In genomic region chr10:94380662-94381392, GRCm38 (mm10) we compare ENCODE assay signal across 12 mouse cellular contexts.
DNase-seq lines count a peak whose midpoint lies in the region; ATAC-seq lines count a peak whose summit lies in the region.
"Had no signal": no experiment of that assay in that cellular context is flagged by ENCODE, and none has a peak within 500 bp of the region (broad histone marks: within the 10 kb centered on the region; RNA-seq: fewer than 3 reads in every experiment).

No protein-coding gene starts in this region.

- peaks cover 14% of the 10 kb centered on the region for H3K9me3 ChIP-seq in forebrain, embryonic 10.5 days

- 80% methylated on average over 9 of the region's 9 CpGs for WGBS in forebrain, embryonic 10.5 days

- peak; percentile 60 for ATAC-seq in megakaryocyte progenitor cell, adult 5-6 weeks (replicated peaks; ENCODE audit: poor library complexity)
- ATAC-seq: forebrain, embryonic 15.5 days had no signal

- peaks cover 9% of the 10 kb centered on the region for H3K4me1 ChIP-seq in forebrain, embryonic 10.5 days

- H3K27me3 ChIP-seq in forebrain, embryonic 10.5 days (ENCODE audit: poor library complexity, severe bottlenecking) = no peaks in the 10 kb centered on the region
- H3K27me3 ChIP-seq: forebrain, embryonic 15.5 days; heart, embryonic 15.5 days had no signal

- H3K36me3 ChIP-seq in forebrain, embryonic 10.5 days (replicated peaks) = no peaks in the 10 kb centered on the region
- H3K36me3 ChIP-seq: forebrain, embryonic 15.5 days; heart, embryonic 15.5 days had no signal

- peak; percentile 68 to 76 for DNase-seq in cerebellum, postnatal 10 days
- no peak for DNase-seq in cerebellum, postnatal 4 days (ENCODE audit: low spot score in 2 of 2)
- peak; percentile 41 to 49 for DNase-seq in right cerebral cortex, postnatal 10 days (ENCODE audit: low spot score in 2 of 2)
- no peak for DNase-seq in right cerebral cortex, postnatal 14 days
- peak; percentile 80 for DNase-seq in kidney, postnatal 10 days
- DNase-seq in forebrain, embryonic 10.5 days (ENCODE audit: extremely low spot score, low spot score) = no peak
- DNase-seq in heart, adult 8-10 months (ENCODE audit: low spot score) = no peak
- DNase-seq: cerebellum, adult 8-10 months had no signal

- no peak overlapping the region for H3K4me3 ChIP-seq in forebrain, embryonic 10.5 days
- H3K4me3 ChIP-seq: forebrain, embryonic 15.5 days; heart, embryonic 15.5 days had no signal

- no peak overlapping the region for H3K27ac ChIP-seq in forebrain, embryonic 10.5 days
- H3K27ac ChIP-seq: forebrain, embryonic 15.5 days; heart, embryonic 15.5 days; liver, embryonic 14.5 days had no signal

Comparison
In these comparisons a context has a peak if more than half of its experiments do, and no peak if none do; other contexts are left out.
1. DNase-seq: peak in cerebellum, postnatal 10 days (2 of 2), right cerebral cortex, postnatal 10 days (2 of 2) and kidney, postnatal 10 days (single experiment); none in cerebellum, postnatal 4 days (0 of 2), right cerebral cortex, postnatal 14 days (single experiment), forebrain, embryonic 10.5 days (single experiment) and heart, adult 8-10 months (single experiment).